8 mouse cellular contexts compared by ENCODE assay signal in the genomic region with DNA sequence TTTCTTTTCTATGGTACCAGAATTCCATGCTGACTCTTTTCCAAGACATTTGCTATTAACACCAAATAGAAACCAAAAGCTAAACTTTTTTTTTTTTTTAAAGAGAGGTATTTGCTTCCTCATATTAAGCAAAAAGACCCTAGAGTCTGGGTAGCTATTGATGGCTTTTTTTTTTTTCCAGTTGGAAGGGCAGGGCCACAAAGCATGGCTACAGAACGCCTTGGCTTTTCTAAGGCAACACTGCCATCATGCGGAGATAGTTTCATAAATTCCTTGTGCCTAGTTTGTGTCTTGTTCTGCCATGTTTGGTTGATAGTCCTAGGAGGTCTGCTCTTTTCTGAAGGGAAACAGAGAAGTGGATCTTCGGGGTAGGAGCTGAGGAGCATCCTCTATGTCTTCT.
DNase-seq lines count a peak whose midpoint lies in the region; ATAC-seq and TF ChIP-seq lines count a peak whose summit lies in the region.

No protein-coding gene starts in this region.

- H3K27me3 ChIP-seq in thymus, adult 2 months (ENCODE audit: control insufficient read depth, insufficient read depth, low read length), result no peaks in the 10 kb centered on the region
- no peaks in the 10 kb centered on the region for H3K27me3 ChIP-seq in heart, embryonic 16.5 days (ENCODE audit: control insufficient read depth, insufficient read depth, low read length)
- no peaks in the 10 kb centered on the region for H3K27me3 ChIP-seq in limb, embryonic 11.5 days (ENCODE audit: control insufficient read depth, insufficient read depth, low read length)
- no peaks in the 10 kb centered on the region for H3K27me3 ChIP-seq in midbrain, embryonic 16.5 days (ENCODE audit: control insufficient read depth, insufficient read depth, low read depth, low read length)

- WGBS in thymus, adult 2 months, result 85% methylated on average over 3 of the region's 3 CpGs
- WGBS in heart, embryonic 16.5 days, result 47% methylated on average over 3 of the region's 3 CpGs
- 41% methylated on average over 3 of the region's 3 CpGs for WGBS in limb, embryonic 11.5 days
- WGBS in midbrain, embryonic 16.5 days, result 68% methylated on average over 3 of the region's 3 CpGs

- no peaks in the 10 kb centered on the region for H3K36me3 ChIP-seq in thymus, adult 2 months (ENCODE audit: control insufficient read depth, insufficient read depth, low read length)
- H3K36me3 ChIP-seq in heart, embryonic 16.5 days (ENCODE audit: control insufficient read depth, insufficient read depth), result no peaks in the 10 kb centered on the region
- H3K36me3 ChIP-seq in limb, embryonic 11.5 days (ENCODE audit: control insufficient read depth, insufficient read depth, low read length), result no peaks in the 10 kb centered on the region
- no peaks in the 10 kb centered on the region for H3K36me3 ChIP-seq in midbrain, embryonic 16.5 days (ENCODE audit: control insufficient read depth, insufficient read depth, low read length)

- ATAC-seq in heart, embryonic 16.5 days (replicated peaks; ENCODE audit: extremely low read depth, insufficient read depth, low FRiP score), result peak; percentile 45; the same call in 1 of the 2 replicates
- no peak for ATAC-seq in limb, embryonic 11.5 days (ENCODE audit: insufficient number of reproducible peaks, low FRiP score, low TSS enrichment, low read depth)
- peak; percentile 79; the same call in 1 of the 2 replicates for ATAC-seq in midbrain, embryonic 16.5 days
- ATAC-seq in megakaryocyte progenitor cell, adult 5-6 weeks (replicated peaks; ENCODE audit: poor library complexity), result no peak

- H3K9ac ChIP-seq in heart, embryonic 16.5 days (ENCODE audit: low read length), result peak overlapping the region; percentile 60; the same call in 1 of the 2 replicates
- no peak overlapping the region for H3K9ac ChIP-seq in limb, embryonic 11.5 days (ENCODE audit: low read length)
- no peak overlapping the region for H3K9ac ChIP-seq in midbrain, embryonic 16.5 days (ENCODE audit: low read depth, low read length)

- no peak overlapping the region for H3K27ac ChIP-seq in thymus, adult 2 months (ENCODE audit: control insufficient read depth, insufficient read depth, low read length)
- H3K27ac ChIP-seq in heart, embryonic 16.5 days (ENCODE audit: low read length), result no peak overlapping the region
- no peak overlapping the region for H3K27ac ChIP-seq in limb, embryonic 11.5 days (replicated peaks; ENCODE audit: low read depth, low read length)
- H3K27ac ChIP-seq in midbrain, embryonic 16.5 days (ENCODE audit: low read length), result no peak overlapping the region

- no peak overlapping the region for H3K4me3 ChIP-seq in thymus, adult 2 months (ENCODE audit: control insufficient read depth, insufficient read depth, low read length)
- H3K4me3 ChIP-seq in heart, embryonic 16.5 days (ENCODE audit: low read length), result peak overlapping the region; percentile 50
- peak overlapping the region; percentile 14; the same call in 1 of the 2 replicates for H3K4me3 ChIP-seq in limb, embryonic 11.5 days (ENCODE audit: low read depth, low read length)
- H3K4me3 ChIP-seq in midbrain, embryonic 16.5 days (ENCODE audit: low read depth, low read length), result peak overlapping the region; percentile 32

- DNase-seq in adrenal gland, adult 2 months, result peak; percentile 75
- DNase-seq in adrenal gland, postnatal 25 days, result no peak
- DNase-seq in thymus, postnatal 0 days (ENCODE audit: low spot score), result peak; percentile 64
- no peak for DNase-seq in thymus, adult 2 months
- peak; percentile 72 for DNase-seq in limb, embryonic 11.5 days (ENCODE audit: low spot score)

- H3K9me3 ChIP-seq in heart, embryonic 16.5 days (replicated peaks; ENCODE audit: control insufficient read depth, low read length), result no peaks in the 10 kb centered on the region
- no peaks in the 10 kb centered on the region for H3K9me3 ChIP-seq in limb, embryonic 11.5 days (ENCODE audit: control insufficient read depth, low read length)
- no peaks in the 10 kb centered on the region for H3K9me3 ChIP-seq in midbrain, embryonic 16.5 days (replicated peaks; ENCODE audit: control insufficient read depth, low read length, poor library complexity, severe bottlenecking)

- peak overlapping the region; percentile 54 for H3K4me2 ChIP-seq in heart, embryonic 16.5 days (ENCODE audit: low read depth, low read length)
- H3K4me2 ChIP-seq in limb, embryonic 11.5 days (ENCODE audit: low read depth, severe bottlenecking), result 0 out of 2 replicates have a peak overlapping the region, but pooled peaks have one; percentile 18
- H3K4me2 ChIP-seq in midbrain, embryonic 16.5 days (ENCODE audit: low read length), result peak overlapping the region; percentile 42

- no peaks in the 10 kb centered on the region for H3K4me1 ChIP-seq in thymus, adult 2 months (replicated peaks; ENCODE audit: control insufficient read depth, insufficient read depth, low read length)
- no peaks in the 10 kb centered on the region for H3K4me1 ChIP-seq in heart, embryonic 16.5 days (ENCODE audit: control insufficient read depth, insufficient read depth, low read length)
- no peaks in the 10 kb centered on the region for H3K4me1 ChIP-seq in limb, embryonic 11.5 days (ENCODE audit: control insufficient read depth, insufficient read depth, low read length)
- no peaks in the 10 kb centered on the region for H3K4me1 ChIP-seq in midbrain, embryonic 16.5 days (ENCODE audit: control insufficient read depth, insufficient read depth, low read length)

- no peak for TF ChIP-seq CTCF in thymus, adult 2 months (IDR thresholded peaks at IDR 0.05; ENCODE audit: borderline replicate concordance, control insufficient read depth, extremely low read depth, insufficient read depth, low read length, poor library complexity)

- TF ChIP-seq POLR2A in thymus, adult 2 months (IDR thresholded peaks at IDR 0.05; ENCODE audit: control insufficient read depth, extremely low read depth, insufficient read depth, low read length, poor library complexity), result no peak

Comparison
In these comparisons a context has a peak if more than half of its experiments do, and no peak if none do; other contexts are left out.
1. DNase-seq: peak in adrenal gland, adult 2 months (single experiment), thymus, postnatal 0 days (single experiment) and limb, embryonic 11.5 days (single experiment); none in adrenal gland, postnatal 25 days (single experiment) and thymus, adult 2 months (single experiment).
2. ATAC-seq: peak in heart, embryonic 16.5 days (single experiment) and midbrain, embryonic 16.5 days (single experiment); none in limb, embryonic 11.5 days (single experiment) and megakaryocyte progenitor cell, adult 5-6 weeks (single experiment).
3. Peak in every context shown above with its lines, with median percentiles within 50 percentile points of each other: H3K4me2 ChIP-seq.